ENCODE assay signal across 9 mouse cellular contexts in genomic region chr4:141008028-141008427, GRCm38 (mm10). TPM values are rescaled to one million over a fixed set of nuclear protein-coding genes. Genes with fewer than 3 reads are reported as not detected.
DNase-seq lines count a peak whose midpoint lies in the region; ATAC-seq lines count a peak whose summit lies in the region.
"Had no signal": no experiment of that assay in that cellular context is flagged by ENCODE, and none has a peak within 500 bp of the region (broad histone marks: within the 10 kb centered on the region; RNA-seq: fewer than 3 reads in every experiment).

No protein-coding gene starts in this region.

- ATAC-seq in megakaryocyte-erythroid progenitor cell, adult 5-6 weeks (replicated peaks; ENCODE audit: low FRiP score, low TSS enrichment, poor library complexity, severe bottlenecking): peak; percentile 95

- peak; percentile 60 to 74 for DNase-seq in adrenal gland, adult (ENCODE audit: inconsistent age in 2 of 2, low spot score in 1 of 2)
- no peak for DNase-seq in adrenal gland, postnatal 4 days (ENCODE audit: low spot score in 2 of 2)
- DNase-seq in ovary, postnatal 36 days (ENCODE audit: low spot score): peak; percentile 43
- no peak for DNase-seq in ovary, postnatal 10 days (ENCODE audit: low spot score)
- DNase-seq in kidney, postnatal 10 days: peak; percentile 56
- no peak for DNase-seq in layer of hippocampus, adult 9-11 months
- no peak for DNase-seq in layer of hippocampus, postnatal 36 days
- DNase-seq: thymus, postnatal 4 days had no signal

RNA-seq across cellular contexts. Expression of gene Mfap2, which starts 2.2 kb away (rescaled TPM):
- 100 to 1,000 TPM in 1 of 2 experiments, 10 to 100 TPM in 1; 98.0 to 106 TPM for total RNA-seq in adrenal gland, postnatal 4 days (2021)
- not detected in 2 replicates for total RNA-seq in megakaryocyte-erythroid progenitor cell, adult 5-6 weeks (2014; fragmentation: Nextera tagmentation)
- not detected in 2 replicates for total RNA-seq in megakaryocyte-erythroid progenitor cell, adult 5-6 weeks (2017)
- total RNA-seq in layer of hippocampus, postnatal 36 days (2021): 1 to 10 TPM; 5.7 to 5.8 TPM

RNA-seq across cellular contexts. Expression of gene Atp13a2, which starts 21.4 kb away (rescaled TPM):
- total RNA-seq in adrenal gland, postnatal 4 days (2021): 10 to 100 TPM; 58.8 to 63.5 TPM
- 24.6 and 25.2 TPM in 2 replicates for total RNA-seq in megakaryocyte-erythroid progenitor cell, adult 5-6 weeks (2014; fragmentation: Nextera tagmentation)
- total RNA-seq in megakaryocyte-erythroid progenitor cell, adult 5-6 weeks (2017): 20.4 and 28.7 TPM in 2 replicates
- 100 to 1,000 TPM; 150 to 154 TPM for total RNA-seq in layer of hippocampus, postnatal 36 days (2021)

RNA-seq across cellular contexts. Expression of gene Sdhb, which starts 47.0 kb away (rescaled TPM):
- 100 to 1,000 TPM; 271 to 305 TPM for total RNA-seq in adrenal gland, postnatal 4 days (2021)
- total RNA-seq in megakaryocyte-erythroid progenitor cell, adult 5-6 weeks (2014; fragmentation: Nextera tagmentation): 154 and 177 TPM in 2 replicates
- 99.5 and 128 TPM in 2 replicates for total RNA-seq in megakaryocyte-erythroid progenitor cell, adult 5-6 weeks (2017)
- total RNA-seq in layer of hippocampus, postnatal 36 days (2021): 100 to 1,000 TPM; 175 to 186 TPM

RNA-seq across cellular contexts. Expression of gene Crocc, which starts 52.3 kb away (rescaled TPM):
- total RNA-seq in adrenal gland, postnatal 4 days (2021): 10 to 100 TPM; 16.3 to 24.0 TPM
- total RNA-seq in megakaryocyte-erythroid progenitor cell, adult 5-6 weeks (2014; fragmentation: Nextera tagmentation): 6.9 and 8.9 TPM in 2 replicates
- total RNA-seq in megakaryocyte-erythroid progenitor cell, adult 5-6 weeks (2017): 1.3 and 5.7 TPM in 2 replicates
- total RNA-seq in layer of hippocampus, postnatal 36 days (2021): 10 to 100 TPM; 73.7 to 77.2 TPM

Comparison
In these comparisons a context has a peak if more than half of its experiments do, and no peak if none do; other contexts are left out.
1. DNase-seq: peak in adrenal gland, adult (2 of 2), ovary, postnatal 36 days (single experiment) and kidney, postnatal 10 days (single experiment); none in adrenal gland, postnatal 4 days (0 of 2), ovary, postnatal 10 days (single experiment), layer of hippocampus, adult 9-11 months (single experiment) and layer of hippocampus, postnatal 36 days (0 of 2).
2. RNA of gene Mfap2, which starts 2.2 kb away (total RNA-seq): 98.0 to 106 TPM in adrenal gland, postnatal 4 days; 5.7 to 5.8 TPM in layer of hippocampus, postnatal 36 days and not detected in megakaryocyte-erythroid progenitor cell, adult 5-6 weeks; every median in the first group is over 10 times any median in the second.